Mouse (Mus musculus): ENCODE data around the gene Rims4. TPM values are rescaled to one million over a fixed set of nuclear protein-coding genes. Genes with fewer than 3 reads are reported as not detected.
A peak's percentile ranks its signal among the peaks of the same experiment; 100 is the strongest.

The Rims4 gene
- polyA plus RNA-seq, 1 experiment from 2014 or later: 8.7 TPM

DNA sequence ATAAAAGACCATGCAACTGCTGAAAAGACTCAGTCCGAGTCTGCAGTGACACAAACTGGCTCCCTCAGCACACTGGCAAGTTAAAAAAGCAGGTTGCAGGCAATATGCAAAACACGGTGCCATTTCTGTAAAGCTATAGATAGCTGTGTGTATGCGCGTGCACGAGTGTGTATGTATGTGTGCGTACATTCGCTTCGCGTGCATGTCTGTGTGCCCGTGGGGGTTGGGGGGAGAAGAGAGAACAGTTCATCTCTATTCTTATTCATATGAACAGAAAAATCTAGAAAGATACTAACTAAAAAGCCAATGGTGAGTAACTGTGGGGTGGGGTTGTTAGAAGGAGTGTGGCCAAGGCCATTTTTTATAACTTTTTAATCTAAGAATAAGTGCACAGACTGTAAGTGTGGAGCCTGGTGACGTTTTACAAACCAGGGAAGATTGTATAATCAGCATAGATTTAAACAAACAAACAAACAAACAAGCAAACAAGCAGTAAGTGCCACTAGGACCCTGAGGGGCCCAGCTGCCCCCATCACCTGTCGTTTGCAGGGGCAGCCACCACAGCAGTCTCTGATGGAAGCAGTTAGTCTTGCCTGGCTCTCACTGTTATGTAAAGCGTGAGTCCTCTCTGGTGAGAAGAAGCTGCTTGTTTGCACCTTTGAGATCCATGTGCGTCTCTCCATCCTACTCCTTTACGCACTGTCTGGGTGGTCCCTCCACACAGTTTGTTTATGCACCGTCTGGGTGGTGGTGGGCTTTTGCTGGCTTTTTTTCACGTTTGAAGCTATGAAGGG lies 35.4 kb downstream of the Rims4 start:
- WGBS: 67% methylated on average over 17 of the region's 17 CpGs
- no peak for ATAC-seq (ENCODE audit: low read depth)

DNA sequence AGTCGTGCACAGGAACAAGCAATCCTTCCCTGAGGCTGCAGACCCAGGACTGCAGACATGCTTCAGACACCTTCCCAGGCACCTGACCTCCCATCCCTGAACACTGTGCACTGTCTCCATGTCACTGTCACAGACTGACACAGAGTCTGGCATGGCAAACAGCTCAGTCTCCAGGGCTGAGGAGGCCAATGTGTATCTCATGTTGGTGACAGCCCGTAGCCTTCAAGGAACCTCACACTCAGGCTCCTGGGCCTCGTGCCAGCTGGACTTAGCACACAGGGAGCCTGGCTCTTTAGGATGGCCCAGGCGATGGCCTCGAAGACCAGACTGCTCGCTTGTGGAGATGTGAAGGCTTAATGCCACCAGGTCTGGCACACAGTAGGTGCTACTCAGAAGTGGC lies 37.6 kb downstream of the Rims4 start:
- H3K9ac ChIP-seq: no peak overlapping the region
- WGBS: 88% methylated on average over 6 of the region's 6 CpGs
- H3K36me3 ChIP-seq: no peaks in the 10 kb centered on the region
- ATAC-seq (ENCODE audit: low read depth): no peak
- H3K27me3 ChIP-seq: no peaks in the 10 kb centered on the region
- no peak overlapping the region for H3K4me3 ChIP-seq
- H3K9me3 ChIP-seq: no peaks in the 10 kb centered on the region
- H3K27ac ChIP-seq (replicated peaks): no peak overlapping the region
- H3K4me1 ChIP-seq (replicated peaks): peaks cover 18% of the 10 kb centered on the region
- H3K4me2 ChIP-seq: no peak overlapping the region

More for the DNA sequence above, 35.4 kb downstream of the Rims4 start:
- H3K4me3 ChIP-seq: no peak overlapping the region
- H3K9ac ChIP-seq: no peak overlapping the region
- H3K36me3 ChIP-seq: no peaks in the 10 kb centered on the region
- no peaks in the 10 kb centered on the region for H3K27me3 ChIP-seq
- 0 out of 2 replicates have a peak, but pooled peaks cover 7% of the 10 kb centered on the region for H3K4me1 ChIP-seq (replicated peaks)
- H3K9me3 ChIP-seq: no peaks in the 10 kb centered on the region
- H3K4me2 ChIP-seq: no peak overlapping the region
- no peak overlapping the region for H3K27ac ChIP-seq (replicated peaks)

DNA sequence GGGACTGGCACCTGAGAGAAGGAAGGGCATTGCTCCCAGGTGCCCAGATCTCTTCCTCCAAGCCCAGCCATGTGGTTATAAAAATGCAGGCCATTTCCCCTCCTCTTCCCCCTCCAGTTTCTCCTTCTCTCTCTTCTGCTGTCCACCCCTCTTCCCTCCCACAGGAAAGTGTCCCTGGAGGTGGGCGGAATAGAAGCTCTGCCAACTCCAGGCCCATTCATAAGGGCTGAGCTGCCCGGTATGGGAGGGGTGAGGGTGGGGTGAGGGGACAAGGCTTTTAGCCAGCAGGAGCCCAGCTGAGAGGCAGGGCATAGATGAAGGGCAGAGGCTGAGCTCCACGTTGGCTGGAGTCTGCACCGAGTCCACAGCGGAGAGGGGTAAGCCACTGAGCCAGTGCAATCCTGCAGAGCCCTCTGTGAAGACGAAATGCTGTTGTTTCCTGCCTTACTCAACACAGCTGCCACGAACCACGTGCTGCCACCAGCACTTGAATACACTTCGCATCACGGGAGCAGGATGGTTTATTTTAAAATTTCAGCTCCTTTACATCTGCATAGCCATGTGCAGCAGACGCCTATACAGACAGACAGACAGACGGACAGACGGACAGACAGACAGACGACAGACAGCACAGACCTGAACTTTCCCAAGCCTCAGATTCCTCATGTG lies 41.5 kb downstream of the Rims4 start:
- Histone ChIP-seq H3K27ac (replicated peaks) (no peak overlapping the region), H3K9ac (no peak overlapping the region), H3K4me3 (no peak overlapping the region), H3K27me3 (no peaks in the 10 kb centered on the region), H3K4me2 (no peak overlapping the region), H3K9me3 (no peaks in the 10 kb centered on the region), H3K36me3 (no peaks in the 10 kb centered on the region), H3K4me1 (replicated peaks) (peaks cover 29% of the 10 kb centered on the region)
- no peak for ATAC-seq (ENCODE audit: low read depth)
- 76% methylated on average over 14 of the region's 14 CpGs for WGBS

DNA sequence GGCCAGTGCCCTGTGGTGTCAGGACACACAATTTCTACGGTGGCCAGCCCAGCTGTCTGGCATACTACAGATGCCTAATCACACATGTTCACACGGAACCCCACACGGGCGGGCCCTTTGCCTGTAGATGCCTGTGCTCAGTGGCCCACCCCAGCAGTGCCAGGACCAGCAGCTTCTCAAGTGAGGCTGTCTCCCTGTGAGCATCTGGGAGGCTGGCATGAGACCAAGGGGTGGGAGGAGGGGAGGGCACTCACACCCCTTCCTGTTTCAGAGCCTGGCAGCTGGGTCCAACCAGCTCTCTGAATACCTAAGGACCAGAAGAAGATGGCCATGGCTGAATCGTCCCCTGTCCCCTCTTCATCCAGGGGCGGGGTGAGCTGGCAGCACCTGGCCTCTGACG lies 43.0 kb downstream of the Rims4 start:
- Histone ChIP-seq H3K36me3 (no peaks in the 10 kb centered on the region), H3K4me1 (replicated peaks) (peaks cover 32% of the 10 kb centered on the region), H3K9me3 (no peaks in the 10 kb centered on the region), H3K27me3 (no peaks in the 10 kb centered on the region), H3K27ac (replicated peaks) (peak overlapping the region; percentile 34), H3K9ac (no peak overlapping the region), H3K4me3 (no peak overlapping the region), H3K4me2 (no peak overlapping the region)
- 60% methylated on average over 7 of the region's 7 CpGs for WGBS
- peak; percentile 78 for ATAC-seq (ENCODE audit: low read depth)

DNA sequence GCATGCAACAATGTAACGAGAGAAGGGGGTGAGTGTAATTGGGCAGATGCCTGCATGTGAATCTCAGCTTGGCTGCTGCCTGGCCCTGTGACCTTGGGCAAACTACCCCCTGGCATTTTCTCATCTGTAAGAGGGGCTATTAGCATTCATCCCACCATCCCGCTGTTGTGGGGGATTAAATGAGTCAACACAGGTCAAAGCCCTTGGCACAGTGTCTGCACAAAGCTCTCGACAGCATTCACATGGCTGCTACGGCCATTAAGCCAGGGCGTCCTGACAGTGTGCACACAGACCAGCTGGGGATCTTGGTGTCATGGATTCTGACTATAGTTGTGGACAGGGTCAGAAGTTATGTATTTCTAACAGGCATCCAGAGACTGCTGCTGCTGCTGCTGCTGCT lies 43.6 kb downstream of the Rims4 start:
- Histone ChIP-seq H3K27ac (replicated peaks) (peak overlapping the region; percentile 34; the same call in 1 of the 2 replicates), H3K27me3 (no peaks in the 10 kb centered on the region), H3K4me1 (replicated peaks) (peaks cover 38% of the 10 kb centered on the region), H3K9ac (no peak overlapping the region), H3K4me2 (no peak overlapping the region), H3K9me3 (no peaks in the 10 kb centered on the region), H3K36me3 (no peaks in the 10 kb centered on the region), H3K4me3 (no peak overlapping the region)
- ATAC-seq (ENCODE audit: low read depth): 0 out of 2 replicates have a peak, but pooled peaks have one; percentile 41
- WGBS: 18% methylated on average over 5 of the region's 5 CpGs

DNA sequence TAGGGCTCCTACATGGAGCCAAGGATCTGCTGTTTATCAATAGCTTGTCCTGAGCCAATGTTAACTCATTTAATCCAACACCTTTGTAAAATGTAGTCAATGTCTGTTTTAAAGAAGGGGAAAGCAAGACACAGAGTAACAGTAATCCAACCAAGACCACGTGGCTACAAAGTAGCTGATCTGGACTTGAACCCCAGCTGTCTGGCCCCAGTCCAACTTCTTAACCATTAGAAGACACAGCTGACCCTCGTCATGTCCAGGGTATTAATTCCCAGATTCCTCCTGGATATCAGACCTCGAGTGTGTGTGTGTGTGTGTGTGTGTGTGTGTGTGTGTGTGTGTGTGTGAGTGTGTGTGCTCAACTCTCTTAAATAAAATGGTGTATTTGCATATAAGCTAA lies 46.6 kb downstream of the Rims4 start:
- H3K4me3 ChIP-seq: no peak overlapping the region
- peaks cover 38% of the 10 kb centered on the region for H3K4me1 ChIP-seq (replicated peaks)
- no peaks in the 10 kb centered on the region for H3K9me3 ChIP-seq
- no peak for ATAC-seq (ENCODE audit: low read depth)
- 58% methylated on average over 3 of the region's 3 CpGs for WGBS
- H3K9ac ChIP-seq: no peak overlapping the region
- H3K27me3 ChIP-seq: no peaks in the 10 kb centered on the region
- H3K27ac ChIP-seq (replicated peaks): no peak overlapping the region
- H3K4me2 ChIP-seq: no peak overlapping the region
- no peaks in the 10 kb centered on the region for H3K36me3 ChIP-seq

DNA sequence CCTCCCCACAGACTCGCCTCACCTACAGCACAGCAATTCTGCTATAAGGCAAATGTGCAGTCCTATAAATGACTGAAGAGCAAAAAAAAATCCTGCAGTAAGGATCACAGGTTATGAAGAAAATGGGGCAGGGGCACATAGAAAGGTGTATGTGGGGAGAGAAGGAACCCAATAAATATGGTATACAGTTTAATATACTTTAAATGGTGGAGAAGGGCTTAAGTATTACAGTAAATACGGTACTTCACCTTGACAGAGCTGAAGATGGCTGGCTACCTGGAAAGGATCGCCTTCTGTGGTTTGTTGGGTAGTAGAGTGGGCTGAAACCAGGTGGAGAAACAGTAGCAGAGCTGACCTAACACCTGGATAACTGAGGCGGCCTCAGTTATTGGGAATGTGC lies 47.2 kb downstream of the Rims4 start:
- H3K9me3 ChIP-seq: no peaks in the 10 kb centered on the region
- no peaks in the 10 kb centered on the region for H3K27me3 ChIP-seq
- H3K4me2 ChIP-seq: no peak overlapping the region
- no peak for ATAC-seq (ENCODE audit: low read depth)
- peaks cover 31% of the 10 kb centered on the region for H3K4me1 ChIP-seq (replicated peaks)
- no peak overlapping the region for H3K9ac ChIP-seq
- no peak overlapping the region for H3K27ac ChIP-seq (replicated peaks)
- 79% methylated on average over 4 of the region's 4 CpGs for WGBS
- H3K36me3 ChIP-seq: no peaks in the 10 kb centered on the region
- no peak overlapping the region for H3K4me3 ChIP-seq

DNA sequence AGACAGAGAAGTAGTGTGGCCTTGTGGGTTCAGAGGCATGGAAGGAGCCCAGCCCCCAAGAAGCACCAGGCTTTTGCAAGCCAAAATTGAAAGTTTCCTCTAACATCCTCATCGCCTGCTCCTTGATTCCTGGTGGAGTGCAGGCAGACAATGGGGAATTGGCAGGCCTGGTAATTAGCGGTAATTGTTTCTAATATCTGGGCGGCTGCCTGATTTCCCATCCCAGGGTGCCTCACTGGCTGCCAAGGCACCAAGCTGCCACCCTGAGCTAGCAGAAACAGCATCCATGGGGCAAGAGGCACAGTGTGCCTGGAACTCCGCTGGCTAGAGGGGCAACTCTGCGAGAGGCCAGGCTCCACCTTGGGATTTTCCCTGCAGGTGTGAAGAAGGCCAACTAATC lies 48.7 kb downstream of the Rims4 start:
- no peaks in the 10 kb centered on the region for H3K36me3 ChIP-seq
- no peak overlapping the region for H3K4me3 ChIP-seq
- 43% methylated on average over 5 of the region's 5 CpGs for WGBS
- peaks cover 17% of the 10 kb centered on the region for H3K4me1 ChIP-seq (replicated peaks)
- no peak overlapping the region for H3K4me2 ChIP-seq
- no peaks in the 10 kb centered on the region for H3K9me3 ChIP-seq
- H3K27ac ChIP-seq (replicated peaks): 0 out of 2 replicates have a peak overlapping the region, but pooled peaks have one; percentile 23
- 0 out of 2 replicates have a peak overlapping the region, but pooled peaks have one; percentile 1 for H3K9ac ChIP-seq
- H3K27me3 ChIP-seq: no peaks in the 10 kb centered on the region
- no peak; the same call in 1 of the 2 replicates for ATAC-seq (ENCODE audit: low read depth)

DNA sequence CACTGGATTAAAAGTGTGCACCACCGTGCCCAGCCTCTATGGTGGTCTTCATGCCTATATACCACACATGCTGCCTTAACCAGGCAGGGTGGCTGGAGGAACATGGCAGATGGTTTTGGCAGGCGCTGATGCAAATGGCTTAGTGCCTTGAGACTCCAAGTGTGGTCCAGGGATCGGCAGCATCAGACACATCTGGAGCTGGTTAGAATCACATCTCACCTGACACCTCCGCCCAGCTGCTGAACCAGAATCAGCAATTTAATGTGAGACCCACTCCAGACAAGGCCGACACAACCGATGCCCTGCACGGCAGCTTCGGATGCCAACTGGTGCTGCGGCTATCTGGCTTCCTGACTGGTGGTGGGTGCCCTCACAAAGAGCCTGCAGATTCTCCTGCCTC lies 52.4 kb downstream of the Rims4 start:
- WGBS: 87% methylated on average over 9 of the region's 9 CpGs
- no peak overlapping the region for H3K4me3 ChIP-seq
- no peaks in the 10 kb centered on the region for H3K27me3 ChIP-seq
- no peaks in the 10 kb centered on the region for H3K9me3 ChIP-seq
- H3K4me1 ChIP-seq (replicated peaks): peaks cover 14% of the 10 kb centered on the region
- no peak overlapping the region for H3K9ac ChIP-seq
- H3K36me3 ChIP-seq: 0 out of 2 replicates have a peak, but pooled peaks cover 3% of the 10 kb centered on the region
- H3K27ac ChIP-seq (replicated peaks): no peak overlapping the region
- H3K4me2 ChIP-seq: no peak overlapping the region
- ATAC-seq (ENCODE audit: low read depth): no peak

DNA sequence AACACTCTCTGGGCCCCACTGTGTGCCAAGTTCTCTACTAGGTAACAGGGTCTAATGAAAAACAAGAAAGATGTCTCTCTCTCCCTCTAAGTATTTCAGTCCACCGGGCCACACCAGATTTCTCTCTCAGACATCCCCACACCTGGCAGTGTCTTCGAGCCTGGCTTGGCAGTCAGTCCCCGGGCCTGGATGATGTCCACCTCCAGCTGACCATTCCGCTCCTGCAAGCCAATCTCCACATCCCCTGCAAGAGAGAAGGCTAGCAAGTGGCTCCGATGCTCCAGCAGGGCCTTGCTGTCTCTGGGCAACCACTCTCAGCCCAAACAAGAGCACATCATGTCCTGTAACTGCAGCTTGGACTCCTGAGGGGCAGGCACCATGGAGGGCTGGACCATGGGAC lies 53.2 kb downstream of the Rims4 start:
- Histone ChIP-seq H3K9ac (no peak overlapping the region), H3K4me1 (replicated peaks) (peaks cover 9% of the 10 kb centered on the region), H3K27ac (replicated peaks) (no peak overlapping the region), H3K27me3 (no peaks in the 10 kb centered on the region), H3K4me2 (no peak overlapping the region), H3K36me3 (0 out of 2 replicates have a peak, but pooled peaks cover 3% of the 10 kb centered on the region), H3K4me3 (no peak overlapping the region), H3K9me3 (no peaks in the 10 kb centered on the region)
- WGBS: 91% methylated on average over 5 of the region's 5 CpGs
- ATAC-seq (ENCODE audit: low read depth): no peak

DNA sequence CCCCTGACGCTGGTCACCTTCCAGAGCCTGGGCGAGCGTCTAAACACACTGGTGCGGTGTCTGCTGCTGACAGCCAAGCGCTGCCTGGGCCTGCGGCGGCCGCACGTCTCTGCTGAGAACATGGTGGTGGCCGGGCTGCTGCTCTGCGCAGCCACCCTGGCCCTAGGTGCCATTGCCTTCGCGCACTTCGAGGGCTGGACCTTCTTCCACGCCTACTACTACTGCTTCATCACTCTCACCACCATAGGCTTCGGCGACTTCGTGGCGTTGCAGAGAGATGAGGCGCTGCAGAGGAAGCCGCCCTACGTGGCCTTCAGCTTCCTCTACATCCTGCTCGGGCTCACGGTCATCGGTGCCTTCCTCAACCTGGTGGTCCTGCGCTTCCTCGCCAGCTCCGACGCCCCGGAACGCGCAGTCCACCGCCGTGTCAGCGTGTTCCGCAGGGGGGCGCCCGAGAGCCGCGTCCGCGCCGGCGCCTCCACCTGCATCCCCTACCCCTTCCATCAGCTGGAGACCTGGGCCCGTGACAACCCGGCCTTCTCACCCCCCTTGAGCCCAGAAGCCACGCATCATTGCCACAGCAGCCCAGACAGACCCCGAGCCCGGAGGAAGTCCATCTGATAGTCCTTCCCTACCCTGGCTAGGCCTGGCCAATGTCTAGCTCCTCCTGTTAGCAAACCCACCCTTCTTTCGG lies 60.1 kb downstream of the Rims4 start:
- no peaks in the 10 kb centered on the region for H3K9me3 ChIP-seq
- peak overlapping the region; percentile 54; the same call in 1 of the 2 replicates for H3K9ac ChIP-seq

DNA sequence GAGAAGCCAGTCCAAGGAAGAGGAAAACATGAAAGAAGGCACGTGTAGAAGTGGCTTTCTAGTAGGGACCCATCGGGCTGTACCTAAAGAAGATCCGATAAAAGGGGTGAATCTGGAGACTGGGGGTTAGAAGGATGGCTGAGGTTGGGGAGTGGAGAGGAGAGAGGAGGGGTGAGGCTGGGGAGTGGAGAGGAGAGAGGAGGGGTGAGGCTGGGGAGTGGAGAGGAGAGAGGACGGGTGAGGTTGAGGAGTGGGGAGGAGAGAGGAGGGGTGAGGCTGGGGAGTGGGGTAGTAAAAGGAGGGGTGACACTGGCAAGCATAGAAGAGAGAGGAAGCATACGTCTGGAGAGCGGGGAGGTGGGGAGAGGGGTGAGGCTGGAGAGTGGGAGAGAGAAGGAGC lies 61.2 kb downstream of the Rims4 start:
- peaks cover 70% of the 10 kb centered on the region for H3K27me3 ChIP-seq
- ATAC-seq (ENCODE audit: low read depth): no peak
- no peaks in the 10 kb centered on the region for H3K36me3 ChIP-seq
- peaks cover 13% of the 10 kb centered on the region for H3K4me1 ChIP-seq (replicated peaks)
- no peak overlapping the region for H3K4me2 ChIP-seq
- H3K9ac ChIP-seq: no peak overlapping the region
- H3K9me3 ChIP-seq: no peaks in the 10 kb centered on the region
- H3K27ac ChIP-seq (replicated peaks): no peak overlapping the region
- WGBS: 76% methylated on average over 6 of the region's 6 CpGs
- H3K4me3 ChIP-seq: no peak overlapping the region

More for the DNA sequence above, 60.1 kb downstream of the Rims4 start:
- peak; percentile 60 for ATAC-seq (ENCODE audit: low read depth)
- Histone ChIP-seq H3K4me3 (0 out of 2 replicates have a peak overlapping the region, but pooled peaks have one; percentile 10), H3K4me2 (peak overlapping the region; percentile 49), H3K27ac (replicated peaks) (no peak overlapping the region), H3K36me3 (0 out of 2 replicates have a peak, but pooled peaks cover 3% of the 10 kb centered on the region), H3K4me1 (replicated peaks) (peaks cover 13% of the 10 kb centered on the region), H3K27me3 (peaks cover 60% of the 10 kb centered on the region)
- WGBS: 12% methylated on average over 50 of the region's 50 CpGs
